Mouse (Mus musculus): ENCODE measurements around the gene Fra10ac1. TPM values are rescaled to one million over a fixed set of nuclear protein-coding genes. Genes with fewer than 3 reads are reported as not detected.

Gene Fra10ac1
- total RNA-seq, 2 experiments from 2014 or later: 36.0 to 45.0 TPM

Other genes with a start within 250 kb of the Fra10ac1 start
- gene Myof, start 180.6 kb downstream of the Fra10ac1 start, total RNA-seq (2014; fragmentation: Nextera tagmentation): 2.3 and 6.7 TPM in 2 replicates
- 1.0 and 1.1 TPM in 2 replicates for gene Myof, start 180.6 kb downstream of the Fra10ac1 start, total RNA-seq (2017)
- gene Cep55, start 169.1 kb downstream of the Fra10ac1 start, total RNA-seq (2014; fragmentation: Nextera tagmentation): 16.1 and 21.4 TPM in 2 replicates
- 57.7 and 60.0 TPM in 2 replicates for gene Cep55, start 169.1 kb downstream of the Fra10ac1 start, total RNA-seq (2017)
- not detected in 2 replicates for gene Ffar4, start 127.1 kb downstream of the Fra10ac1 start, total RNA-seq (2014; fragmentation: Nextera tagmentation)
- 0.47 TPM in 1 of 2 replicates, not detected in the other for gene Ffar4, start 127.1 kb downstream of the Fra10ac1 start, total RNA-seq (2017)
- gene Rbp4, start 98.9 kb downstream of the Fra10ac1 start, total RNA-seq (2014; fragmentation: Nextera tagmentation): not detected in 2 replicates
- not detected in 2 replicates for gene Rbp4, start 98.9 kb downstream of the Fra10ac1 start, total RNA-seq (2017)
- not detected in 2 replicates for gene Pde6c, start 91.4 kb downstream of the Fra10ac1 start, total RNA-seq (2014; fragmentation: Nextera tagmentation)
- gene Pde6c, start 91.4 kb downstream of the Fra10ac1 start, total RNA-seq (2017): not detected in 2 replicates
- gene Lgi1, start 40.4 kb upstream of the Fra10ac1 start, total RNA-seq (2014; fragmentation: Nextera tagmentation): 2.4 TPM in 1 of 2 replicates, not detected in the other
- 0.39 TPM in 1 of 2 replicates, not detected in the other for gene Lgi1, start 40.4 kb upstream of the Fra10ac1 start, total RNA-seq (2017)
- 12.1 and 14.0 TPM in 2 replicates for gene Slc35g1, start 171.8 kb upstream of the Fra10ac1 start, total RNA-seq (2014; fragmentation: Nextera tagmentation)
- gene Slc35g1, start 171.8 kb upstream of the Fra10ac1 start, total RNA-seq (2017): 7.9 and 13.2 TPM in 2 replicates

Measured in granulocyte monocyte progenitor cell, adult 5-6 weeks (primary cell).